Mouse (Mus musculus) retina, postnatal 1 day (tissue): ENCODE results near the gene Zfp963.

Source experiments
- DNase-seq: peaks from one replicate; pipeline ENCODE4 v3.0.0-alpha.2; 2012

Gene Zfp963

GRCm38 (mm10) chr8:69749544-69750454, at the start of gene Zfp963:
Gene Zfp963 (minus strand): TSS chr8:69749970.
- peak; percentile 96 for DNase-seq

DNA sequence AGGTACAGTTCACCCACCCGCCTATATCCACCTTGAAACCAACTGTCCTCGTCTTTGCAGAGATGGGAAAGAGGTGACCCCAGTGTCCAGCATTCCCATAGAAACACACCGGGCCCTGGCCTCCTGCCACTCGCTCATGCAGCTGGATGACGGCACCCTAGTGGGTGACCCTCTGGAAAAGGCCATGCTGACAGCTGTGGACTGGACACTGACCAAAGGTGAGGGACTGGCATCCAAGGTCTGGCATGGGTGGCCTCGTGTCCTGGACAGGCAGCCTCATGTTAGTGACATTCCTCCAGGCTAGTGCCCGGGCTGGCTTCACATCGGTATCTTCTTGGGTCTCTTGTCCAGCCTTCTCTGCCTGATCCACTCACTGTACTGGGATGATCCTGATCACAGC, 49.5 kb upstream of the Zfp963 start:
- DNase-seq: no peak

DNA sequence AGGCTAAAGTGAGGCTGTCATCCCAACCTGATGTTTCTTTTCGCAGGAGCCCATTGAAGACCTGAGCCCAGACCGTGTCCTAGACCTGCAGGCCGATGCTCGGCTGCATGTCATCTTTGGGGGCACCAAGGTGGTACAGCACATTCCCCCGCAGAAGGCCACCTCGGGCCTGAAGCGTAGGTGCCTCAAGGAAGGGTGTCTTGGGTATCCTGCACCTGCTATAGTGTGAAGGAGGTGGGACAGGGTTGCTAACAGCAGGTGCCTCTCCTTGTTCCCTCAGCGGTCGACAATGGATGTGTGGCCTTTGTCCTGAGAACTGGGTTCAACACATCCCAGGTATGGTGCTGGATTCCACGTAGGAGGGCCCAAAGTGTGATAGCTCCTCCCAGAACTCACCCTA, 47.9 kb upstream of the Zfp963 start:
- DNase-seq: no peak

DNA sequence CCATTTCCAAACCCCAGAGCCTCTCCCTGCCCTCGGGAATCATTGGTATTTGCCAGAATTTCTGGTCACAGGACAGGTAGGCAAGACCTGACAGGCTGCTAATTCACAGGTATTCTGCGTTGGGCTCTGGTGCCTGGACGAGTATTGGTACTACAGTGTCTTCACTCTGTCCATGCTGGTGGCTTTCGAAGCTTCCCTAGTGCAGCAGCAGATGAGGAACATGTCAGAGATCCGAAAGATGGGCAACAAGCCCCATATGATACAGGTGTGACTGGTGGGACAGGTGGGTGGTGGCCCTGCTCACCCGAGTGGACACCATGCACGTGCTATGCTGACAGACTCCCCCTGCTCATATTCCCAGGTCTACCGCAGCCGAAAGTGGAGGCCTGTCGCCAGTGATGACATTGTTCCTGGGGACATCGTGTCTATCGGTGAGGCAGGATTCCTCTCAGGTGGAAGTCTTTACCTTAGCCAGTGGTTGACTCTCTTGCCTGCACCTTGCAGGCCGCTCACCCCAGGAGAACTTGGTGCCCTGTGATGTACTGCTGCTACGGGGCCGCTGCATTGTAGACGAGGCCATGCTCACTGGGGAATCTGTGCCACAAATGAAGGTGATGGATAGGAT, 47.1 kb upstream of the Zfp963 start:
- DNase-seq: no peak

DNA sequence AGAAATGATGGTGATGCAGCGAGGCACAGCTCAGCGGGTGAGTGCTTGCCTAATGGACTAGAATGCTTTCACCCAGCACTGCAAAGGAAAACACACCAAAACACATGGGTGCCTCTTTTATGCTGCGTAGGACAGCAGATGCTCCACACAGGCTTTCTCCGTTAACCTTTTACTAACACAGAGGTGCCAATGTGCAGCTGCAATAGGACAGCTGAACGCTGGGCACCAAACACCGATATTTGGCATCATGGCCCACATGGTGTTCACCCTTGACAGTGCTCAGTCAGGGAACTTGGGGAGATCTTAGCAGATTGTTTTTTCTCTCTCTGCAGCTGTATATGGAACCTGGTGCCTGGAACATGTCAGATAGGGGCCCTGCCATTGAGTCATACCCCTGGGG, 45.1 kb upstream of the Zfp963 start:
- no peak for DNase-seq

GRCm38 (mm10) chr8:69794096-69794495, 44.3 kb upstream of the Zfp963 start:
- no peak for DNase-seq

DNA sequence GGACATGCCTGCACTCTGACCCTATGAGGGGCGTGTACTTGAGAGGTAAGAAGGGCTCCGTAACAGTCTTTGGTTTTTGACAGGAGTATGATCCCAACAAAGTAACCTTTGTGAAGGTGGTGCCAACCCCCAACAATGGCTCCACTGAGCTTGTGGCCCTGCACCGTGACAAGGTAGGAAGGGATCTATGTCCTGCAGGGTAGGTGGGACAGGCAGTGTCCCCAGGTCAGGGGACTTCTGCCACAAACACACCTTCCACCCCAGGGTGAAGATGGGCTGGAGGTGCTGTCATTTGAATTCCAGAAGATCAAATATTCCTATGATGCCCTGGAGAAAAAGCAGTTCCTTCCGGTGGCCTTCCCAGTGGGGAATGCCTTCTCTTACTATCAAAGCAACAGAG, 43.9 kb upstream of the Zfp963 start:
- no peak for DNase-seq

DNA sequence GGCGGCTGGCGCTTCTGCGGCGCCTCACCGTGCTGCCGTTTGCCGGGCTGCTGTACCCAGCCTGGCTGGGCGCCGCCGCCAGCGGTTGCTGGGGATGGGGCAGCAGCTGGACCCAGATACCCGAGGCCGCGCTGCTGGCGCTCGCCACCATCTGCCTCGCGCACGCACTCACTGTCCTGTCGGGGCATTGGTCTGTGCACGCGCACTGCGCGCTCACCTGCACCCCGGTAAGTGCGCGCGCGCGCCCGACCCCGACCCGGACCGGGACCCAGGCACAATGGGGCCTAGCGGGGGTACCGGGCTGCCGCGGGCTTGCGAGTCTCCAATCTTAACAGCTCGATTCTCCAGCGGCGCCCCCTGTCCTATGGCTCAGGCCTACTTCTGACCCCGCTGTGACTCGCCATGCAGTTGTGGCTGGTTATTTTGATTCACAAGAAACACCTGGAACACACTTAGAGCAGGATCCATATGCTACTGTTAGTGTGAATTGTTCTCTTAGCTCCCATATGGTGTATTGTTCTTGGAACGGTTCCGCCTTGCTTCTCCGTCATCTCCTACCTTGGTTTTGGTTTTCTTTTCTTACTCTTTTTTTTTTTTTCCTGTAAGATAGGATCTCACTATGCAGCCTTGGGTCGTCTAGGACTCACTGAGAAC, 41.8 kb upstream of the Zfp963 start:
- peak; percentile 60 for DNase-seq

DNA sequence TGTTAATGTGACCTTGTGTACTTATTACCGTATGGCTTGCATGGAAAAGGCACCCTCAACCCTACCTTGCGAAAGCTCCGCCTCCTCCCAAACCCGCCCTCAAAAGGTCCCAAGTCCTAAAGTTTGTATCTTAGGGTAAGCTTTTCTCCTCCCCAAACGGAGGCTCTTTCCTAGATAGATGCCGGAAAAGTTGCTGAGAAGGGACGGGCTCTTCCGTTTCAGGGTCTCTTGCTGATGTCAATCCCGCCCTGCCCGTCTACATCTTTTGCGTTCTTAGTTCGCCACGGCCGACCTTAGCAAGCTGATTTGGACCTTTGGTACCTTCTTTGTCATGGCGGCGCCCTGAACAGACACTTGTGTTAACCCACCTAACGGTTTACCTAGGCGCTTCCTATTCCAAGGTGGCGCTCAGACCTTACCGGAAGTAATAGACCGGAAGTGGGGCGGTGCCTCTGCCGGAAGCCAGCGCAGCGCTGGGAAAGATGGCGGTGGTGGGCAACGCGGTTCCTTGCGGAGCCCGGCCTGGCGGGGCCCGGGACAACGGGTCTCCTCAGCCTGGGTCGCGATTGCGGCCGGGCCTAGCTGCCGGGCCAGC, 41.1 kb upstream of the Zfp963 start, which contains the start of the genes Atp13a1 and Zfp866:
TSS of gene Atp13a1 (plus strand) at position 391 of the 595 bp plus-strand sequence.
TSS of gene Zfp866 (minus strand) at position 406 of the 595 bp plus-strand sequence.
- DNase-seq: peak; percentile 94

DNA sequence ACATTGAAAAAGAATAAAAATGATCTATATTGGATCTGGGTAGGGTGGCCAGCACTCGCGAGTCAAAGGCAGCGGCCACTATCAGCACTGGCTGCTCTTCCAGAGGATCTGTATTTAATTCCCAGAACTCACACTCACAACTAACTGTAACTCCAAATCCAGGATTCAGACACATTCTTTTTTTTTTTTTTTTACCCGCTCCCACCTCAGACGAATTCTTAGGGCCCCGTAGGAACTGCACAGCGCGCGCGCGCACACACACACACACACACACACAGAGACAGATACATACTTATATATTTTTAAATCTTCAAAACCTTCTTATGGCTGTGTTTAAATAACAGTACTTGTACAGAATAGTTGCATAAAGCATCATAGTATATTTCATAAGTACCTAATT, 40.6 kb upstream of the Zfp963 start:
- peak; percentile 7 for DNase-seq

DNA sequence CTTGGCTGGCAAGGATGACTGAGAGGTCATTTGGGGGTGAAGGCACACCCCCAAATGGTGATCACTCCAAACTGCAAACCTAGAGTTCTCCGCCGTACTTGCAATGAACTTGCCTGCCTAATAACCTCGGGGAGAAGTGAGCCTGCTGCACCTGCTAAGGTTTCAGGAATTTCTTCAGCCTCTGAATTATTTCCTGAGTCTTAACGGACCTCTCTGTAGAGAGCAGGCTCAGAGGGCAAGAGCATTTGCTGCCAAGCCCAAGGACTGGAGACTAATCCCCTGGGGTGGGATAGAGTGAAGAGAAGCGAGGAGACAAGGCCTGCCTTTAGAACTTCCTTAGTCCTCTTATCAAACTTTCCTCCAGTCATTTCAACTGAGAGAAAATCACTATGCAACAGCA, 40.0 kb upstream of the Zfp963 start:
- DNase-seq: no peak

DNA sequence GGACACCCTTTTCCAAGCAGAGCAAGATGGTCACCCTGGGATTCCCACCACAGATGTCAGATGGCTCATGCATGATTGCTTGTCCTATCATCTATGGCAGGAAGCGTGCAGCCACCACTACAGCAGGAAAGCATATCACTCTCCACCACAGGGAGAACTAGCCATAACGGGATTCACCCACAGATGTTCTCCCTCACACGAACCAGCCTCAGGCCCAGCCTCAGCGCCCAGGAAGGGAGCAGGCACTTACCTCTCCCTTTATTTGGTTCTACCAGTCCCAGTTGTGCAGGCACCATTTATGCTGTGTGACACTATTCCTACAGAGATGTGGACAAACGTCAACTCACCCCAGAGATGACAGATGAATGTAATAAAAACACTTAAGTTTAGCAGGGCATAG, 39.3 kb upstream of the Zfp963 start:
- DNase-seq: no peak

DNA sequence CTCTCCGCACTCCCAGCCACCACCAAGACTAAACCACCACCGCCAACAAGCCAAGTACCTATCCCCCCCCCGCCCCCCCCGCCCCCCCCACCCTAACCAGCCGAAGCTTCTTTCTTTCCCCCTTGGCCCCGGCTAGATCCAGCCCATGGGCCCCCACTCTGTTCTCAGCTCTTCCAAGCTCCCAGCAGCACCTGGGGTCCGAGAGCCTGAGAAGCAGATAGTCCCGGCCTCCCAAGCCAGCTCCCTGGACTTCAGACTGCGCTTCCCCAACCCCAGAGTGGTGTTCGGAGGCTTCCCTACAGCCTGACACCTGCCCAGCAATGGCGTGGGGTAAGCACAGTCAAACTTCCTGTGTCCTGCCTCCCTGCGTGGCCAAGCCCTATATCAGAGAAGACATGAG, 27.3 kb upstream of the Zfp963 start:
- no peak for DNase-seq

DNA sequence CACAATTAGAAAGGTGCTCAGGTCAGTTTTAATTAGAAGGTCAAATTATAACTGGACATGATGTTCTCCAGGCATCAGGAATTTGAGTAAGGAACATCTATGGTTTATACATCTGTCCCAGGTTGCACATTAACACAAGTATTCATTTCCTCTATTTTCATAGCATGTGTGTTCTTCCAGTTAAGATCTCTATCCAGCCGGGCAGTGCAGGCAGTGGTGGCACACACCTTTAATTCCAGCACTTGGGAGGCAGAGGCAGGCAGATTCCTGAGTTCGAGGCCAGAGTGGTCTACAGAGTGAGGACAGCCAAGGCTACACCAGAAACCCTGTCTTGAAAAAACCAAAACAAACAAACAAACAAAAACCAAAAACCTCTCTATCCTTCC, 25.4 kb upstream of the Zfp963 start:
- DNase-seq: no peak

GRCm38 (mm10) chr8:69774503-69775148, 24.9 kb upstream of the Zfp963 start, which contains the start of gene Gm20422:
Gene Gm20422 (minus strand): TSS chr8:69774886.
- peak; percentile 99 for DNase-seq

DNA sequence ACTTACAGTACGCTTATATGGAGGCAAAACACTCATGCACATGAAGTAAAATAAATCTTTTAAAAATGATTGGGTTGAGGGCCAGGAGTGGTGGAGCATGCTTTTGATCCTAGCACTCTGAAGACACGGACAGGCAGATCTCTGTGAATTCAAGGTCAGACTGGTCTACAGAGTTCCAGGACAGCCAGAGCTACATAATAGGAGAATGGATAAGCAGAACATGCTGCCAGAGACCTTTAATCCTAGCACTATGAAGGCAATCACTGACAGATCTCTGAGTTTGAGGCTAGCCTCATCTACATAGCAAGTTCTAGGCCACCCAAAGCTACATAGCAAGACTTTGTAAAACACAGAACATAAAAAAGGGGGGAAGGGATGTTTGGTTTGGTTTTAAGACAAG, 22.3 kb upstream of the Zfp963 start:
- no peak for DNase-seq

GRCm38 (mm10) chr8:69771221-69771620, 21.5 kb upstream of the Zfp963 start:
- DNase-seq: no peak

GRCm38 (mm10) chr8:69761814-69762445, 12.2 kb upstream of the Zfp963 start:
- DNase-seq: no peak

DNA sequence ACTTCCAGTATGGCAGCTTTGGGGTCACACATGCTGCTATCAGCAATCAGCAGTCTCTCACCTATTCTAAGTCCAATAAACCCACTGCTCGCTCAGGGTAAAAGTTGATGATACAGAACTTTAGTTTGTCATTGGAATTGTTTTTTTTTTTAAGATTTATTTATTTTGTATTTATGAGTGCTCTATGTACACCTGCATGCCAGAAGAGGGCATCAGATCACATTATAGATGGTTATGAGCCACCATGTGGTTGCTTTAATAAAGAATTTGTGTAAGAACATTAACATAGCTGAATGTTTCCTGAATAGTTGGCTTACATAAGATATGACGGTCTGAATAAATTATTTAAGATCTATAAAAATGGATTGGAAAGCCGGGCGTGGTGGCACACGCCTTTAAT, 8.5 kb upstream of the Zfp963 start:
- no peak for DNase-seq

DNA sequence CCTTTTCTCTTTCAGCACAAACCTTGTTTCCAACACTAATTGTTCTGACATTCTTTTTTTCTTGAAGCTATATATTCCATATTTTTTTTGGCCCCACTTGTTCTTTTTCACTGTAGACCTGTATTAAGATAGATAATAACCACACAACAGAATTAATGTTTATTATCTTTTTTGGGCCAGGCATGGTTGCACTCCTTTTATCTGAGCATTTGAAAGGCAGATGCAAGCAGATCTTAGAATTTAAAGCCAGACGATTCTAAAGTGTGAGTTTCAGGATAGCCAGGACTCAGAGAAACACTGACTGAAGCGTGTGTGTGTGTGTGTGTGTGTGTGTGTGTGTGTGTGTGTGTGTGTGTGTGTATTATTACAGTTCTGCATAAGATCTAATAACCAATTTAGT, 2.7 kb upstream of the Zfp963 start:
- no peak for DNase-seq

GRCm38 (mm10) chr8:69741231-69741630, 8.5 kb downstream of the Zfp963 start:
- no peak for DNase-seq

DNA sequence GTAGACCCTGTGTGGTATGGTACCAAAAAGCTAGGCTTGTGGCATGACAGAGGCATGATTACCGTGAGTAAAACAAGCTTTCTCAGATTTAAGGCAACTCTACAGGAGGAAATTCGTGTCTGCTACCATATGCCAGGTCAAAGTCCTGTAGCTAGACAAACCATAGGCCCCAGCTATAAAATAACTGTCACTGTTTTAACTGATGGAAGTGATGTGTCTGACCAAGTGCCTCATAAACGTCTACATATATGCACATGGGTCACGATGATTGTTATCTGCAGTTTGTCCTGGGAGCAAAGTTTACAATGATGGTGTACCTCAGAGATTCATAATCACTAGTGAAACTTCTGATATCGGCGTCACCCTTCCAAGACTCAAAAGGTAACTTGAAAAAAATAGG, 9.0 kb downstream of the Zfp963 start:
- no peak for DNase-seq
